Mouse (Mus musculus): ENCODE measurements at regions not wholly inside any gene's neighbourhood (a gene's known extent, or its start where the extent isn't known, plus 50 kb on each side); places are given as distances from the start of the nearest gene placed in this dataset.

- no peak overlapping the region for H3K9ac ChIP-seq (replicated peaks)
- H3K36me3 ChIP-seq, result no peaks in the 10 kb centered on the region
- H3K27me3 ChIP-seq, result no peaks in the 10 kb centered on the region
- no peak overlapping the region for H3K27ac ChIP-seq (replicated peaks)
- no peak overlapping the region for H3K4me3 ChIP-seq
- ATAC-seq (ENCODE audit: low FRiP score, low read depth), result peak; percentile 23; the same call in 1 of the 2 replicates
- 56% methylated on average over 3 of the region's 3 CpGs for WGBS
- no peaks in the 10 kb centered on the region for H3K9me3 ChIP-seq
- no peaks in the 10 kb centered on the region for H3K4me1 ChIP-seq
- H3K4me2 ChIP-seq (replicated peaks), result no peak overlapping the region
Observed at GRCm38 (mm10) chr16:73760921-73761320, 650.7 kb downstream of the Robo2 start.

- H3K27ac ChIP-seq (replicated peaks), result no peak overlapping the region
- no peaks in the 10 kb centered on the region for H3K36me3 ChIP-seq
- H3K9ac ChIP-seq (replicated peaks), result no peak overlapping the region
- no peak overlapping the region for H3K4me3 ChIP-seq
- H3K4me2 ChIP-seq (replicated peaks), result no peak overlapping the region
- ATAC-seq (ENCODE audit: low FRiP score, low read depth), result no peak
- H3K4me1 ChIP-seq, result no peaks in the 10 kb centered on the region
- H3K9me3 ChIP-seq, result no peaks in the 10 kb centered on the region
- 65% methylated on average over 5 of the region's 5 CpGs for WGBS
- no peaks in the 10 kb centered on the region for H3K27me3 ChIP-seq
Observed at GRCm38 (mm10) chr16:73758872-73759271, 652.8 kb downstream of the Robo2 start.

GRCm38 (mm10) chr16:73754302-73754701 is 657.3 kb downstream of the Robo2 start:
- Histone ChIP-seq H3K27ac (replicated peaks) (no peak overlapping the region), H3K36me3 (no peaks in the 10 kb centered on the region), H3K4me3 (no peak overlapping the region), H3K4me2 (replicated peaks) (no peak overlapping the region), H3K27me3 (no peaks in the 10 kb centered on the region), H3K9ac (replicated peaks) (no peak overlapping the region), H3K4me1 (no peaks in the 10 kb centered on the region), H3K9me3 (no peaks in the 10 kb centered on the region)
- no peak for ATAC-seq (ENCODE audit: low FRiP score, low read depth)
- 85% methylated on average over 5 of the region's 5 CpGs for WGBS

DNA sequence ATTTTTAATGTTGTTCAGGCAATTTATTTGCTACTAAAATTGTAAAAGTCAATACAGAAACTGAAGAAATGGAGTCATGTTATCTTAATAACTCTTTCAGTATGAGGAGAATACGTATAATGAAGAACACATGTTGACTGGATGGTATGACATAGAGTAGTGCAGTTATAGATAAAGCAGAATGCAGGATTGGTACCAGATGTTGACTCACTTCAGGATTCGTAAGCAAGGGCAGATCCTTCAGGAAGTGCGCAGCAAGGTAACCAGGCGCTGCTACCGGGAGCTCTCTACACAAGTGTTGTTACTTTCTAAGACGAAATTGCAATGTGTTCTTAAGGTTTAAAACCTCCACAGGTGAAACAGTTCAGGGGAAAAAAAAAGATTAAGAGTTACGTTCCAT is 683.3 kb downstream of the Robo2 start:
- H3K36me3 ChIP-seq, result no peaks in the 10 kb centered on the region
- ATAC-seq (ENCODE audit: low FRiP score, low read depth), result no peak
- H3K9me3 ChIP-seq, result no peaks in the 10 kb centered on the region
- 80% methylated on average over 7 of the region's 7 CpGs for WGBS
- H3K4me2 ChIP-seq (replicated peaks), result no peak overlapping the region
- no peak overlapping the region for H3K9ac ChIP-seq (replicated peaks)
- no peaks in the 10 kb centered on the region for H3K27me3 ChIP-seq
- no peaks in the 10 kb centered on the region for H3K4me1 ChIP-seq
- no peak overlapping the region for H3K4me3 ChIP-seq
- H3K27ac ChIP-seq (replicated peaks), result no peak overlapping the region

- WGBS, result 79% methylated on average over 3 of the region's 3 CpGs
- Histone ChIP-seq H3K9me3 (no peaks in the 10 kb centered on the region), H3K27me3 (no peaks in the 10 kb centered on the region), H3K36me3 (no peaks in the 10 kb centered on the region), H3K27ac (replicated peaks) (no peak overlapping the region), H3K9ac (replicated peaks) (no peak overlapping the region), H3K4me1 (no peaks in the 10 kb centered on the region), H3K4me3 (no peak overlapping the region), H3K4me2 (replicated peaks) (no peak overlapping the region)
- ATAC-seq (ENCODE audit: low FRiP score, low read depth), result no peak
Observed at GRCm38 (mm10) chr16:73719691-73720090, 691.9 kb downstream of the Robo2 start.

DNA sequence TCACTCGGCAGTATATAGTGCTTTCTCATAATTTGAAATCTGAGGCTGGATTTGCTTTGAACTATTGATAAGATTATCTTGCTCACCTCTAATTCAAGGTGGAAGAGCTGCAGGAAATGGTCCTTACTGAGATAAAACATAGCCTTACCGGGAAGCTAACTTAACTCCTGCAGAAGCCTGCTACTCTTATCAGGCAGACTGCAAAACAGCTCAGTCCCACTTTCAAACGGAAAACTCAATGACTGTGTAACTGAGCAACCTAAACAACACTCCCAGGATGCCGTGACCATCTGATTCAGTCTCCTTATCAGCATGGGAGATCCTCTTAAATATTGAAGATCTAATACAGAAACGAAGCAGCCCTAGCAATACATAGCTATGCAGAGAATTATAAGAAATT is 695.3 kb downstream of the Robo2 start:
- 78% methylated on average over 5 of the region's 5 CpGs for WGBS
- Histone ChIP-seq H3K4me2 (replicated peaks) (no peak overlapping the region), H3K27me3 (no peaks in the 10 kb centered on the region), H3K27ac (replicated peaks) (no peak overlapping the region), H3K9ac (replicated peaks) (no peak overlapping the region), H3K36me3 (no peaks in the 10 kb centered on the region), H3K9me3 (no peaks in the 10 kb centered on the region), H3K4me1 (no peaks in the 10 kb centered on the region), H3K4me3 (no peak overlapping the region)
- no peak for ATAC-seq (ENCODE audit: low FRiP score, low read depth)

GRCm38 (mm10) chr16:73707051-73707450 is 704.6 kb downstream of the Robo2 start:
- WGBS, result 89% methylated on average over 1 of the region's 1 CpGs
- no peak overlapping the region for H3K9ac ChIP-seq (replicated peaks)
- H3K4me1 ChIP-seq, result no peaks in the 10 kb centered on the region
- H3K27ac ChIP-seq (replicated peaks), result no peak overlapping the region
- no peak for ATAC-seq (ENCODE audit: low FRiP score, low read depth)
- no peaks in the 10 kb centered on the region for H3K27me3 ChIP-seq
- H3K36me3 ChIP-seq, result no peaks in the 10 kb centered on the region
- no peaks in the 10 kb centered on the region for H3K9me3 ChIP-seq
- H3K4me2 ChIP-seq (replicated peaks), result no peak overlapping the region
- no peak overlapping the region for H3K4me3 ChIP-seq

DNA sequence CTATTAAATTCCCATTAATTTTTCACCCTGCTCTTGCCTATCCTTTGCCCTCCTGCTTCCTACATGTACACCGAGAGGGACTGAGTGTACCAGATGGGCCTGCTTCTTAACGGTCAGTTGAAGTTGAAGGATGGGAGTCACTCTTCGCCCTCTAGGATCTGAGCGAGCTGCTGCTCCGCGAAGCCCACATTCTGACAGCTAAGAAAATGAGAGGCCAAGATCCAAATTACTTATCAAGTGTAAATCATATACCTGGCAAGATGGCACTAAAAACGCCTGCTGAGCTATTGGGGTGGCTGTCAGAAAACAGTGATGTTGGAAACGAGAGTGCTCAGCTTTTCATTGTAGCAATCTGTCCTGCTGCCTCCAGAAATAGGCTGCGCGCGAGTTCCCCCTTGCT is 722.4 kb downstream of the Robo2 start:
- Histone ChIP-seq H3K4me2 (replicated peaks) (no peak overlapping the region), H3K27me3 (no peaks in the 10 kb centered on the region), H3K9ac (replicated peaks) (no peak overlapping the region), H3K27ac (replicated peaks) (no peak overlapping the region), H3K4me1 (no peaks in the 10 kb centered on the region), H3K4me3 (no peak overlapping the region), H3K36me3 (no peaks in the 10 kb centered on the region), H3K9me3 (no peaks in the 10 kb centered on the region)
- WGBS, result 82% methylated on average over 11 of the region's 11 CpGs
- ATAC-seq (ENCODE audit: low FRiP score, low read depth), result no peak

- H3K4me2 ChIP-seq (replicated peaks), result peak overlapping the region; percentile 18; the same call in 1 of the 2 replicates
- no peak for ATAC-seq (ENCODE audit: low FRiP score, low read depth)
- WGBS, result 61% methylated on average over 10 of the region's 10 CpGs
Observed at GRCm38 (mm10) chr16:73679804-73680203, 731.8 kb downstream of the Robo2 start.

GRCm38 (mm10) chr16:73670516-73670915 is 741.1 kb downstream of the Robo2 start:
- 79% methylated on average over 6 of the region's 6 CpGs for WGBS
- ATAC-seq (ENCODE audit: low FRiP score, low read depth), result no peak
- Histone ChIP-seq H3K4me3 (no peak overlapping the region), H3K9ac (replicated peaks) (no peak overlapping the region), H3K4me2 (replicated peaks) (no peak overlapping the region), H3K4me1 (no peaks in the 10 kb centered on the region), H3K9me3 (no peaks in the 10 kb centered on the region), H3K36me3 (no peaks in the 10 kb centered on the region), H3K27ac (replicated peaks) (no peak overlapping the region), H3K27me3 (no peaks in the 10 kb centered on the region)

More at GRCm38 (mm10) chr16:73679804-73680203, 731.8 kb downstream of the Robo2 start:
- Histone ChIP-seq H3K4me3 (no peak overlapping the region), H3K9ac (replicated peaks) (no peak overlapping the region), H3K9me3 (no peaks in the 10 kb centered on the region), H3K4me1 (no peaks in the 10 kb centered on the region; the same call in 1 of the 2 replicates), H3K27me3 (no peaks in the 10 kb centered on the region), H3K27ac (replicated peaks) (no peak overlapping the region), H3K36me3 (no peaks in the 10 kb centered on the region)

- H3K27me3 ChIP-seq, result no peaks in the 10 kb centered on the region
- H3K36me3 ChIP-seq, result no peaks in the 10 kb centered on the region
- no peak overlapping the region for H3K27ac ChIP-seq (replicated peaks)
- no peak overlapping the region for H3K4me2 ChIP-seq (replicated peaks)
- no peaks in the 10 kb centered on the region for H3K4me1 ChIP-seq
- ATAC-seq (ENCODE audit: low FRiP score, low read depth), result no peak
- no peaks in the 10 kb centered on the region for H3K9me3 ChIP-seq
- no peak overlapping the region for H3K9ac ChIP-seq (replicated peaks)
- 84% methylated on average over 1 of the region's 1 CpGs for whole genome bisulfite sequencing
- no peak overlapping the region for H3K4me3 ChIP-seq
Observed at GRCm38 (mm10) chr16:73652976-73653690, 758.5 kb downstream of the Robo2 start.

GRCm38 (mm10) chr16:73647201-73647782 is 764.3 kb downstream of the Robo2 start:
- WGBS, result 68% methylated on average over 19 of the region's 19 CpGs
- Histone ChIP-seq H3K9ac (replicated peaks) (no peak overlapping the region), H3K36me3 (no peaks in the 10 kb centered on the region), H3K9me3 (no peaks in the 10 kb centered on the region), H3K4me3 (no peak overlapping the region), H3K27ac (replicated peaks) (no peak overlapping the region), H3K4me2 (replicated peaks) (0 out of 2 replicates have a peak overlapping the region, but pooled peaks have one; percentile 5), H3K4me1 (peaks cover 4% of the 10 kb centered on the region; the same call in 1 of the 2 replicates), H3K27me3 (no peaks in the 10 kb centered on the region)
- no peak for ATAC-seq (ENCODE audit: low FRiP score, low read depth)

Measured in midbrain, embryonic 12.5 days (tissue).